Mouse (Mus musculus) gastrocnemius, postnatal 4 days (tissue): ENCODE data around the gene Swt1. TPM values are rescaled to one million over a fixed set of nuclear protein-coding genes. Genes with fewer than 3 reads are reported as not detected.
"Not testable (repeated sequence)": the region's sequence is repeated elsewhere in the genome, so short reads cannot be mapped to it uniquely, and the experiment has no call there.

Source experiments
- DNase-seq, 2 experiments: peaks; one replicate each; pipeline ENCODE4 v3.0.0; 2021 to 2022; ENCODE audit warnings: low spot score in 2 of 2, mixed read lengths in 2 of 2
- total RNA-seq, 2 experiments: library from RNA; stranded (reverse); gene quantifications; 2 replicates each; pipeline ENCODE4 v1.2.3; 2021

Gene Swt1
- total RNA-seq, 2 experiments from 2014 or later = 7.7 to 9.8 TPM

DNA sequence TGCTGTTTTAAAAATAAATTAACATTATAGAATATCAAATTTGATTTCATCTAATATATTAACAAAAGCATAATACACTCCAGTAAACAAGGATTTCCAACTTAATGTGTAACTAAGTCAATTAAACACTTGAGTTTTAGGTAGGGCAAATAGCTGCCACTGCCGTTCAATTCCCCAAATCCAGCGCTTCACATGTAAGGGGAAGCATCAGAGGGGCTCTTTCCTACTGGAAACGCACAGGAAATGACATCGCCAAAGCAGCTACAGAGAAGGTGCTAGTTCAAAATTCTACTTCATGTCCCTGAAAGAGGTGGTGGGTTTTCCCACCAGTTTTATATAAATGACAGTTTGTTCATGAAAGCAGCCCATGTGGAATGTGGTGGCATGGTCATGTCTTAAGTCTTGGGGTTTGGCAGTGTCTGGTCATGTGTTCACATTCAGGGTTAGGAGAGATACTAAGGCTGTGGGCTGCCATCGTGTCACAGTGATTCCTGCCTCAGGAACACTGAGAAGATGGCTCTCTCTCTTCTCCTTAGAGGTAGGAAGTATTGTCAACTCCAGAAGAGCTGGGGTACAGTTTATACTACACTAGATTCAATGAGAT, 60.4 kb downstream of the Swt1 start:
- no peak for DNase-seq

DNA sequence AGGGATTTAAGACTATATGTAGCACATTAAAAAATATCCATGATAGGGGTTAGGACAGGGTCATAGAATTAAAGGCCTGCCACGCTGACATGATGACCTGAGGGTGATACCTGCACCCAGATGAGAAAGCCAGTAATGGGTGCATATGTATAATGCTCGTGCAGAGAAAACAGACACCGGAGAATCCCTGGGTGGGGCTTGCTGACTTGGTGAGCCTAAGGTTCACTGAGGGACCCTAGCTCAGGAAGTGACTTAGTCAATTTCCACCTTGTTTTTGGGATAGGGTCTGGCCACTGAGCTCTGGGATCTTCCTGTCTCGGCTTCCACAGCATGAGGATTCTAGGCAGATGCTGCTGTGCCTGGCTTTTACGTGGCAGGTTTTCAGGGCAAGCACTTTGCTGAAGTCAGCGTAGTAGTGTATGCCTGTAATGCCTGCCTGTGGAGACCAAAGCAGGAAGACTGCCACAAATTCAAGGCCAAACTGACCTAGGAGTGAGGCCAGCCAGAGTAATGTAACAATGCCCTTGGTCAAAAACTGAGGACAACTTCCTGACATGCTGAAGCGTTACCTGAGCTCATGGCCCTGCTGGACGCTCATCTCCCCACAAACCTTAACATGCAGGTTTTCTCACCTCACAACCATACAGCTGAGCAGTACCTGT, 61.2 kb downstream of the Swt1 start:
- DNase-seq = no peak

- DNase-seq = no peak
These were observed 68.9 kb downstream of the Swt1 start for GRCm38 (mm10) chr1:151359374-151359773.

GRCm38 (mm10) chr1:151355994-151356393, 72.3 kb downstream of the Swt1 start:
- no peak for DNase-seq

- no peak for DNase-seq
These were observed 75.3 kb downstream of the Swt1 start for GRCm38 (mm10) chr1:151352911-151353310.

GRCm38 (mm10) chr1:151348293-151348692, 80.0 kb downstream of the Swt1 start:
- DNase-seq = not testable (repeated sequence)

- no peak for DNase-seq
These were observed 81.6 kb downstream of the Swt1 start for GRCm38 (mm10) chr1:151346681-151347127.

- no peak for DNase-seq
These were observed 82.4 kb downstream of the Swt1 start for GRCm38 (mm10) chr1:151345863-151346195.

- DNase-seq = peak; percentile 94 to 97
These were observed 83.0 kb downstream of the Swt1 start for GRCm38 (mm10) chr1:151345109-151345862.

GRCm38 (mm10) chr1:151344283-151345108, 83.8 kb downstream of the Swt1 start, which contains the start of gene Ivns1abp:
TSS of gene Ivns1abp (plus strand) at chr1:151344477.
- peak; percentile 95 to 97 for DNase-seq

DNA sequence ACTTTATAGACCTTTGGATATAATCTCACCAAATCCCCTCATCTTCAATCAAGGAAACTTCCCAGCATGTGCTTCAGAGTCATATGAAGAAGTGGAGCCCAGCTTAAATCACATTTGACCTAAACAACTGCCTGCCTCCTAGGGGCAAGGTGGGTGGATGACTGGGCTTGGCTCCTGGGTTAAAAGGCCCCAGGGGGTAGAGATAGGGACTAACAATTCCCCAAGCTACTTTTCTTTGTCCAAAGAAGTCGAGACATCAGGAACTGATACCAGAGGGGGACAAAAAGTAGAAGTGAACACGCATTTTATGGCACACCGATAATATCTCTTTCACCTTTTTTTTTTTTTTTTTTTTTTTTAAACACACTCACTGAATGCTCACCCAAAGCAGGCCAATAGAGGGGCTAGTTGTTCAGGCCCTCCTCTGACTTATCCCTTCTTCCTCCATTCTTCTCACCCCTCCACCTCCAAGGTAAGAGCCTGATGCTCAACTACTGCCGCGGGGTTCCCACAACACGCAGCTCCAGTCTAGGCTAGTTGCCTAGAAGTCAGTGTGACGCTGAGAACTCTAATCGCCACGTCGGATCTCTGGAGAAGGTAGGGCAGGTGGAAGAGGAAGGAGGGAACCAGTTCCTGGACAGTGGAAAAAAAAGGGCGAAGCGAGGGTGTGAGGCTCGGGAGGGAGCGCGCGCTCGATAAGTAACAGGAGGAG, 84.5 kb downstream of the Swt1 start:
- no peak for DNase-seq

GRCm38 (mm10) chr1:151342968-151343367, 85.3 kb downstream of the Swt1 start:
- DNase-seq = no peak

DNA sequence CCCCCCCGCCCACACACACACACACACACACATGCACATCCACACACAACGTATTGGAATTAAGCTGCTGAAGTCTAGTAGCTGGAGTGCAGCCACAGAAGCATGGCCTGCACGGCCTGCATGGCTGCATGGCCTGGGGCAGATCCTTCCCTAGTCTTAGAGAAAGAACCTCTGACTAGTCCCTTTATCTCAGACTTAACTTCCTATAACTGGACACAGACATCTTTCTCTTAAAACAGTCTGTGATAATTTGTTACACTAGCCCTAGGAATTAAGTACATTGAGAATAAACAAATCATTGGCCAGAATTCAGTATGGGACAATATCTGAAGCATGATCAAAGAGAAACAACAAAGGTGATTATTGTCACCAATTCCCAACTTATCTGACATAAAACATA, 85.9 kb downstream of the Swt1 start:
- no peak for DNase-seq

- no peak for DNase-seq
These were observed 86.8 kb downstream of the Swt1 start for GRCm38 (mm10) chr1:151341321-151342044.

DNA sequence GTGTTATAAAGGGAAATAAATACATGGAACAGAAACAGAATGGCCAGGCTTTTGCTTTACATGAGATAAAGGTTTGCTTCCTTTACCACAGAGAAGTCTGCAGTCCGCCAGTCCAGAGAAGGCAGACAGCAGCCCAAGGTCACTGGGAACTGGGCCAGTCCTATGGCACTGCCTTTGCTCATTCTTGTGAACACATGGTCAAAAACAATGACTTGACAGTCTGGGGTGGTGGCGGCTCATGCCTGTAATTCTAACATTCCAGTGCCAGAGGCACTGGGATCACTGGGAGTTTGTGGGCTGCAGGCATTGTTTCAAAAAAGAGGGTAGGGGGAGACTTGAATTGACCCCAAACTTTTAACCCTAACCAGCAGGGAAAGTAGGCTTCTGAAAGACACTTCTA, 89.3 kb downstream of the Swt1 start:
- no peak for DNase-seq

GRCm38 (mm10) chr1:151338234-151338633, 90.0 kb downstream of the Swt1 start:
- no peak for DNase-seq

DNA sequence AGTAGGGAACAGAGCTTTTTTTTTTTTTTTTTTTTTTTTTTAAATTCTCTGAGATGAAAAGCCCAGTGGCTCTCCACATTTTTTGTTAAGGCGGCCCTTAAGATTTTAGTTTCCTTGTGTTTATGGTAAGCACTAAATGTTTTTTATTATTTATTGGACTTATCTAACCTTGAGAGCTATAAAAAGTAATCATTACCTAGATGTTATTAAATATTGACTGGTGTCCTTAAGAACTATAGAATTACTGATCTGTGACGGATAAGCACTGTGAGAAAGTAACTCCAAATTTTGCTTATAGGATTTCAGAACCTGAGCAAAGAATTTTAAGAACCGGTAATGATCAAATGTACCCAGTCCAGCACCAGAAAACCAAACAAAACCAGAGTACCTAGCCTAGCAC, 95.4 kb downstream of the Swt1 start:
- DNase-seq = no peak

DNA sequence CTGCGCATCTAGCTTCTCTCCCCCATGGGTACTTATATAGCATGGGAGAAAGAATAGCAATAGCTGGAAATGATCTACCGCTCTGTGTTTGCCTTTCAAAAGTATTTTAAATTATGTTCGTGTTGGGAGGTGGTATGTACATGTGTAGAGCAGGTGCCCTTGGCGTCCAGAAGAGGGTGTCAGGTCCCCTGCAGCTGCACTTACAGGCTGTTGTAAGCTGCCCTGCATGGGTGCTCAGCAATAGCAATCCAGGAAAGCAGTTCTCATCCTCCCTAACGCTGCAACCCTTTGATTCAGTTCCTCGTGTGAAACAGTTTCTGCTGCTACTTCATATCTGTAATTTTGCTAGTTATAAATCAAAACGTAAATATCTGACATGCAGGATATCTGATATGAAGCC, 98.7 kb downstream of the Swt1 start:
- DNase-seq = no peak

- no peak for DNase-seq
These were observed 99.7 kb downstream of the Swt1 start for GRCm38 (mm10) chr1:151328341-151329097.
